ENCODE assay signal across 7 mouse cellular contexts in the genomic region with DNA sequence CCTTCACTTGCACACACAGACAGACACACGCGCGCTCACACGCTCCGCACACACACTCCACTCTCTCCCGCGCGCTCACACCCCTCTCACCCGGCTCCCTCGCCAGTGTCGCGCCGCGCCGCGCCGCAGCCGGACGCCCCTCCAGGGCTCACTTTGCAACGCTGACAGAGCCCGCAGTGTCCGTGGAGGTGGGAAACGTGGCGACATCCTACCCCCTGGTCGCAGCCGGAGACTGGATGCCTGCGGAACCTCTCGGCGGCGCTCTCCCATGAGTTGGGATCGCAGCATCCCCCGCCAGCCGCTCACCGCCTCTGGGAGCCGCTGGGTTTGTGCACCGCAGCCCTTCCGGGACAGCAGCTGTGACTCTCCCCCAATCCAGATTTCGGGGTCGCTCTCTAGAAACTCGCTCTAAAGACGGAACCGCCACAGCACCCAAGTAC. TPM values are rescaled to one million over a fixed set of nuclear protein-coding genes. Genes with fewer than 3 reads are reported as not detected.
DNase-seq lines count a peak whose midpoint lies in the region; ATAC-seq and TF ChIP-seq lines count a peak whose summit lies in the region.

No protein-coding gene starts in this region.

- peaks cover 21% of the 10 kb centered on the region for H3K27me3 ChIP-seq in spleen, adult 2 months (ENCODE audit: control insufficient read depth, insufficient read depth, low read length)
- peaks cover 52% of the 10 kb centered on the region for H3K27me3 ChIP-seq in embryonic facial prominence, embryonic 10.5 days (replicated peaks; ENCODE audit: low read depth, poor library complexity, severe bottlenecking)
- peaks cover 48% of the 10 kb centered on the region for H3K27me3 ChIP-seq in heart, embryonic 13.5 days (replicated peaks)
- peaks cover 52% of the 10 kb centered on the region for H3K27me3 ChIP-seq in limb, embryonic 12.5 days
- H3K27me3 ChIP-seq in neural tube, embryonic 15.5 days (replicated peaks): peaks cover 28% of the 10 kb centered on the region

- peak in 1 of 2 experiments; percentile 28 for DNase-seq in spleen, adult 2 months (ENCODE audit: low read depth in 1 of 2, low spot score in 2 of 2)
- no peak for DNase-seq in spleen, adult 12 weeks (ENCODE audit: low spot score)
- no peak for DNase-seq in embryonic facial prominence, embryonic 10.5 days (ENCODE audit: low spot score)

- TF ChIP-seq CTCF in spleen, adult 2 months (IDR thresholded peaks at IDR 0.05; ENCODE audit: extremely low read depth, insufficient read depth, insufficient read length, insufficient replicate concordance): no peak

- no peak for TF ChIP-seq POLR2A in spleen, adult 2 months (IDR thresholded peaks at IDR 0.05; ENCODE audit: low read depth, low read length)

- ATAC-seq in heart, embryonic 13.5 days (ENCODE audit: extremely low read depth, insufficient number of reproducible peaks, low FRiP score, low TSS enrichment): no peak
- ATAC-seq in limb, embryonic 12.5 days (ENCODE audit: insufficient number of reproducible peaks, insufficient read depth, low FRiP score, low TSS enrichment, low read depth): no peak
- ATAC-seq in neural tube, embryonic 15.5 days (ENCODE audit: low FRiP score): no peak
- no peak for ATAC-seq in inflammation-experienced regulatory T-cells, adult 6 months

- peak overlapping the region; percentile 35; the same call in 1 of the 2 replicates for H3K27ac ChIP-seq in spleen, adult 2 months (ENCODE audit: insufficient read depth, low read length)
- H3K27ac ChIP-seq in embryonic facial prominence, embryonic 10.5 days (replicated peaks): peak overlapping the region; percentile 83
- peak overlapping the region; percentile 98 for H3K27ac ChIP-seq in heart, embryonic 13.5 days (replicated peaks)
- H3K27ac ChIP-seq in limb, embryonic 12.5 days: 0 out of 2 replicates have a peak overlapping the region, but pooled peaks have one; percentile 62
- H3K27ac ChIP-seq in neural tube, embryonic 15.5 days (replicated peaks): peak overlapping the region; percentile 90

- peaks cover 10% of the 10 kb centered on the region for H3K4me1 ChIP-seq in spleen, adult 2 months (ENCODE audit: control insufficient read depth, insufficient read depth, insufficient read length)
- peaks cover 53% of the 10 kb centered on the region for H3K4me1 ChIP-seq in embryonic facial prominence, embryonic 10.5 days
- peaks cover 44% of the 10 kb centered on the region for H3K4me1 ChIP-seq in heart, embryonic 13.5 days
- H3K4me1 ChIP-seq in limb, embryonic 12.5 days (replicated peaks): peaks cover 46% of the 10 kb centered on the region
- H3K4me1 ChIP-seq in neural tube, embryonic 15.5 days: peaks cover 59% of the 10 kb centered on the region

- no peaks in the 10 kb centered on the region for H3K9me3 ChIP-seq in embryonic facial prominence, embryonic 10.5 days
- H3K9me3 ChIP-seq in heart, embryonic 13.5 days: no peaks in the 10 kb centered on the region
- H3K9me3 ChIP-seq in limb, embryonic 12.5 days: no peaks in the 10 kb centered on the region
- no peaks in the 10 kb centered on the region for H3K9me3 ChIP-seq in neural tube, embryonic 15.5 days (replicated peaks)

- H3K36me3 ChIP-seq in spleen, adult 2 months (ENCODE audit: control insufficient read depth, insufficient read depth, low read length): no peaks in the 10 kb centered on the region
- no peaks in the 10 kb centered on the region for H3K36me3 ChIP-seq in embryonic facial prominence, embryonic 10.5 days (replicated peaks)
- H3K36me3 ChIP-seq in heart, embryonic 13.5 days: no peaks in the 10 kb centered on the region
- no peaks in the 10 kb centered on the region for H3K36me3 ChIP-seq in limb, embryonic 12.5 days
- H3K36me3 ChIP-seq in neural tube, embryonic 15.5 days: no peaks in the 10 kb centered on the region

- 1% methylated on average over 42 of the region's 42 CpGs for WGBS in spleen, adult 2 months
- under 1% methylated on average over 42 of the region's 42 CpGs for WGBS in embryonic facial prominence, embryonic 10.5 days
- under 1% methylated on average over 42 of the region's 42 CpGs for WGBS in heart, embryonic 13.5 days
- WGBS in limb, embryonic 12.5 days: under 1% methylated on average over 42 of the region's 42 CpGs
- WGBS in neural tube, embryonic 15.5 days: 1% methylated on average over 41 of the region's 42 CpGs

- peak overlapping the region; percentile 91 for H3K4me2 ChIP-seq in heart, embryonic 13.5 days
- H3K4me2 ChIP-seq in limb, embryonic 12.5 days: peak overlapping the region; percentile 99
- H3K4me2 ChIP-seq in neural tube, embryonic 15.5 days: peak overlapping the region; percentile 100

- H3K9ac ChIP-seq in heart, embryonic 13.5 days: peak overlapping the region; percentile 86
- H3K9ac ChIP-seq in limb, embryonic 12.5 days (replicated peaks): peak overlapping the region; percentile 68
- peak overlapping the region; percentile 72 for H3K9ac ChIP-seq in neural tube, embryonic 15.5 days (replicated peaks)

- peak overlapping the region; percentile 72 for H3K4me3 ChIP-seq in spleen, adult 2 months (ENCODE audit: extremely low read depth, insufficient read depth, insufficient read length)
- peak overlapping the region; percentile 78 for H3K4me3 ChIP-seq in embryonic facial prominence, embryonic 10.5 days
- H3K4me3 ChIP-seq in heart, embryonic 13.5 days: peak overlapping the region; percentile 68
- peak overlapping the region; percentile 66 for H3K4me3 ChIP-seq in limb, embryonic 12.5 days (replicated peaks)
- peak overlapping the region; percentile 74 for H3K4me3 ChIP-seq in neural tube, embryonic 15.5 days (replicated peaks)

RNA-seq across cellular contexts. Expression of gene Nr4a3, which starts 0.3 kb away (rescaled TPM):
- 7.0 and 9.8 TPM in 2 replicates for polyA plus RNA-seq in spleen, adult 2 months (2012; rRNA removed)
- 0.17 and 0.19 TPM in 2 replicates for polyA plus RNA-seq in embryonic facial prominence, embryonic 10.5 days (2016; fragmentation: Nextera tagmentation; extraction: Ambion mirVana)
- polyA plus RNA-seq in heart, embryonic 13.5 days (2015; fragmentation: Nextera tagmentation; extraction: Ambion mirVana): 0.18 and 0.28 TPM in 2 replicates
- polyA plus RNA-seq in limb, embryonic 12.5 days (2016; fragmentation: Nextera tagmentation; extraction: Ambion mirVana): 0.11 and 0.28 TPM in 2 replicates
- 1.8 and 2.7 TPM in 2 replicates for polyA plus RNA-seq in neural tube, embryonic 15.5 days (2015; fragmentation: Nextera tagmentation; extraction: Ambion mirVana)
- polyA plus RNA-seq in inflammation-experienced regulatory T-cells, adult 6 months (2017; shearing (Covaris generic)): 1 to 10 TPM; 1.9 to 3.6 (median 2.7) TPM

Comparison
In these comparisons a context has a peak if more than half of its experiments do, and no peak if none do; other contexts are left out.
1. H3K27ac ChIP-seq: peak in every context shown above with its lines; median percentile 98 in heart, embryonic 13.5 days; 90 in neural tube, embryonic 15.5 days; 83 in embryonic facial prominence, embryonic 10.5 days; 62 in limb, embryonic 12.5 days; 35 in spleen, adult 2 months.